Mouse (Mus musculus) adrenal gland, postnatal 36 days (tissue): ENCODE measurements around the gene Myct1. TPM values are rescaled to one million over a fixed set of nuclear protein-coding genes. Genes with fewer than 3 reads are reported as not detected.

Source experiments
- DNase-seq, 2 experiments: peaks; one replicate each; pipeline ENCODE4 v3.0.0; 2021; ENCODE audit warnings: mixed read lengths in 1 of 2
- total RNA-seq, 2 experiments: library from RNA; stranded (reverse); gene quantifications; 2 replicates each; pipeline ENCODE4 v1.2.3; 2021

The Myct1 gene
- total RNA-seq, 2 experiments from 2014 or later: 3.0 to 5.4 TPM

DNA sequence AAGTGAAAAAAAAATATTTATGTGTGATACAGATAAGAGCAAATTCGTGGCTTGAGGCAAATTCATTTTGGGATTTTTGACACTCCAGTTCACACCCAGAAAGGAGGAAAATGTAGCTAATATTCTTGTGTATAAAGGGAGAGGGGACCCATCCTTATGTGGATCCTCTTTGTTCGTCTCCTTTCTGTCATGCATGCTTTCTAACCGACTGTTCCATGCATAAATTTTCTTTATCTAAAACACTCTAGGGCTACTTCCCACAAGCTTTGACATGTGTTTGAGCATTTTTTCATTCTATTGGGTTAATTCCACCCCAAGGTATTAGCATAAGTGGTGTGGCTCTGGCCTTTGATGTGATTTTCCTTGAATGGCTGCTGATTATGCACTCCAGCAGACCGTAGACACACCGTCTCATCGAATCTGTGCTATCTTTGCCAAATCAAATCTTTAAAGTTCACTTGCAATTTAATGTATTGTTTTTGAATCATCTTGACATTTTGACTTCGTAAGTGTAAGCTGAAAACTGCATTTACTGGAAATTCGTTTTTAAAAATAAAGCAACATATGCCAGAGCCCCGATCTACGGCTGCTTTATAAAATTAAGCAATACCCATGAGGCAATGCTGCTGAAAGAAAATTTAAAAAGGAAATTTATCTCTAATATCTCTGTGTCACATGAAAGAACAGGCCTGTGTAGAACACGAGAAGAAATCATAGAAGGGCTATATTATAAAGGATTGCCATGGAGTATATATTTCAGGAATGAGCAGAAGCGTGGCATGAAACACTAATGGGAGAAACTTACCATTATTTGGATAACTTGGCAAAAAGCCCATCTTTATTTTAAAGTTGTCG, 21.8 kb downstream of the Myct1 start:
- DNase-seq: no peak

DNA sequence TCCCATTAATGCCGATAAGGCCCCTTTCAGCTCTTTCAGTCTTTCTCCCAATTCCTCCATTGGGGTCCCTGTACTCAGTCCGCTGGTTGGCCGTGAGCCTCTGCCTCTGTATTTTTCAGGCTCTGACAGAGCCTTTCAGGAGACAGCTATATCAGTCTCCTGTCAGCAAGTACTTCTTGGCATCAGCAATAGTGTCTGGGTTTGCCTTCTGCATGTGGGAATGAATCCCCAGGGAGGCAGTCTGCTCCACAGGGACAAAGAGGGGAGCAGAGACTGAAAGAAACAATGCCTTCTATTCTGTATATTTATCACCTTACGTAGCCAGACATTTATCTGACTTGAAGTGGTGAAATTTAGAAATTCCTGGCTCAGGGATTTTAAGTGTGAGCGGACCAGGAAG, 32.7 kb downstream of the Myct1 start:
- DNase-seq: no peak

DNA sequence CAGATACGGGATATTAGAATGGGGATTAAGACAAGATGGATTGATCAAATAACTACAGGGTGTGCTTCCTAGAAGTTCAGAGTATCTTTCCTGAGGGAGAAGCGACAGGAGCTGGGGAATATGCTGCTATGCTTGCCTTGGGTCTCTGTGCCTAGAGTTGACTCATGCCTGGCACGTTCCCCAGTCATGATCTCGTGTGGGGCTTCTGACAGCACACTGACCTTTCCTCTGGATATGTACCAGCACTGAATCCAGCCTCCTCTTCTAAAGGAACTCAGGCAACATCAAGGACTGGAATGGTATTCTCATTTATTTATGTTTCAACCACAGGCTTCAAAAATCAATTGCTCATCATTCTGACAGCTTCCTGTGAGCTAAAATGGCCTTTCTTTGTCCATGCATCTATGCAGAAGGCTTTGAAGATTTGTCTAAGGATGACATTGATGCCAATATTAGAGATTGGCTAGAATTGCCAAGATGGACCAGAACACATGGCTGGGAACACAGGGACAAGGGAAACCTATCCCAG, 40.2 kb downstream of the Myct1 start:
- DNase-seq: peak; percentile 65 to 71

DNA sequence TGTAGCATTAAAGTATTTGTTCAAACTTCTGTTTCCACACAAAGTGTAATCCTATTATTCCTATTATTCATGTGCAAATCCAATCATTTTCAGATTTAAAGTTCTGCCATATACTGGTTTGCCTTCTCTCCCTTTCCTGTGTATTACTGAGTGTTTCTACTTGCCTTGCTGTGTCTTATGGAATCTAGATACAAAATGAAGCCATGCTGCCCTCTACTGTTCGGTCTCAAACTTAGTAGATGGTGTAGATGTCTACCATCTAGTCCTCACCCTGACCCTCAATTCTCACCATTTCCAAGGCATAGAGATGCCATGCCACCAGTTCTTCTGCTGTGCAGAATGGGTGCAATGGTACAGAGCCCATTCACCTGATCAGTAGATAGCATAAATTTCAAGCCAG, 40.8 kb downstream of the Myct1 start:
- peak; percentile 9 to 52 for DNase-seq

DNA sequence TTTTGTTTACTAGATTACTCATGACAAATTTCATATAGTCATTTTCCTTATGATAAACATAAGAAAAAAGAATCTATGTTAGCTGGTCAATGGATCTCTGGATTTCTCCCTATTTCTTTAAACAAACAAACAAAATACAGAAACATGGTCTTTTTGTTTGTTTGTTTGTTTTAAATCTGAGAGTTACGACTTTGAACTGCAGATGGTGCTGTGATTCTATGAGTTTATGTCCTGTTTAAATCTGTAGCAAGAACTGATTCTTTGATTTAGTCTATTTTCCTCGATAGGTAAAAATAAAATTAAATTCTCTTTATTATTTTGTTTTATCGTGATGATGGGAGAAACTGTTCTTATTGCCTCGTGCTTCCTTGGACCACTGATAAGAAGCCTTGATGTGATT, 43.7 kb downstream of the Myct1 start:
- no peak for DNase-seq

DNA sequence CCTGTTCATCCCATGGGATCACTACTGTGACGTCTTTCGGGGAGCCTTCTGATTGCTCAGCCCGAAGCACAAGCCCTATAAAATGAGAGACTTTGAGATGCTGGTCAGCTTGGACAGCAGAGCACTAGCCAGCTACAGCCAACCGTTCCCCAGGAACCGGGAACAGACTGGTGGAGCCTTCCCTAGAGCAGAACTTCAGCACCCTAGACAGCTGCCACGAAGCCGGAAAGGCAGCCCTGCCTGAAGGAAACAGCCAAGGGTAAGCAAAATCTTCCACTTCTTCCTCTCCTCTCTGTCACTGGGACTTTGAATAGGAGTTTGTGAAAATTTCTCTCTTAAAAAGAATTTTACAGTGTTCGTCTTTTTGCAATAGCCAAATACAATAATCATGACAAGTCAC, 45.5 kb downstream of the Myct1 start, which contains the start of gene Vip:
Gene Vip (plus strand): TSS at position 107 of the 400 bp plus-strand sequence.
- peak; percentile 43 to 61 for DNase-seq

Other genes with a start within 250 kb of the Myct1 start
- gene Syne1, start 42.3 kb upstream of the Myct1 start, total RNA-seq: 10 to 100 TPM; 17.0 to 20.5 TPM
- under 1 TPM; 0.16 to 0.46 TPM for gene Vip, start 45.4 kb downstream of the Myct1 start, total RNA-seq
- 1 to 10 TPM; 3.2 to 4.1 TPM for gene Fbxo5, start 211.8 kb downstream of the Myct1 start, total RNA-seq
- 10 to 100 TPM; 11.6 to 14.4 TPM for gene Mtrf1l, start 230.1 kb downstream of the Myct1 start, total RNA-seq